Mouse (Mus musculus) bone marrow, adult 2 months (tissue): ENCODE results near the gene Ccnd1. TPM values are rescaled to one million over a fixed set of nuclear protein-coding genes. Genes with fewer than 3 reads are reported as not detected.

ENCODE experiments used
- H3K27ac ChIP-seq: fragments of 200-500 bp; 2 replicates; pipeline ENCODE4 v1.5.1; 2012; ENCODE audit warnings: low read depth, mild to moderate bottlenecking, control low read depth, inconsistent platforms, low read length; ENCODE audit not compliant: control insufficient read depth, poor library complexity, insufficient read depth
- H3K4me1 ChIP-seq: fragments of 200-500 bp; 2 replicates; pipeline ENCODE4 v1.6.1; 2011; ENCODE audit warnings: low read length; ENCODE audit not compliant: control insufficient read depth, insufficient read depth
- H3K4me3 ChIP-seq: fragments of 200-500 bp; replicated peaks from 2 replicates; pipeline ENCODE3; 2011; ENCODE audit warnings: mild to moderate bottlenecking, low read depth, low read length, control low read depth; ENCODE audit not compliant: control insufficient read depth
- CTCF ChIP-seq: fragments of 200-500 bp; IDR thresholded peaks from 2 replicates; pipeline ENCODE4 v1.5.1; 2011; ENCODE audit warnings: low read length, control low read depth; ENCODE audit not compliant: control insufficient read depth, insufficient read depth
- POLR2A ChIP-seq: fragments of 200-500 bp; IDR thresholded peaks from 2 replicates; pipeline ENCODE4 v1.6.1; 2011; ENCODE audit warnings: low read depth, mild to moderate bottlenecking, control low read depth, low read length, borderline replicate concordance; ENCODE audit not compliant: control insufficient read depth
- WGBS: fragments of 180-500 bp; shearing (Covaris S2); methylation state at CpG from one replicate; pipeline ENCODE4 v1.1.7; 2018; 5-methylcytosine and 5-hydroxymethylcytosine counted together
- polyA plus RNA-seq: library from polyadenylated mRNA; stranded (reverse); fragments of >200 nt; gene quantifications from 2 replicates; pipeline ENCODE4 v1.2.4, GENCODE M21; 2011; ENCODE audit warnings: low replicate concordance; ENCODE audit not compliant: missing spikeins, insufficient read depth, insufficient read length

Gene Ccnd1
- polyA plus RNA-seq, 1 experiment = 10.0 TPM

GRCm38 (mm10) chr7:144935563-144935962 lies 4.2 kb downstream of the Ccnd1 start:
- H3K4me3 ChIP-seq = no peak overlapping the region
- WGBS = 58% methylated on average over 5 of the region's 5 CpGs

GRCm38 (mm10) chr7:144934901-144935300 lies 4.8 kb downstream of the Ccnd1 start:
- 85% methylated on average over 5 of the region's 5 CpGs for WGBS
- TF ChIP-seq POLR2A (no peak), CTCF (no peak)
- Histone ChIP-seq H3K4me1 (peaks cover 1% of the 10 kb centered on the region; the same call in 1 of the 2 replicates), H3K27ac (no peak overlapping the region), H3K4me3 (no peak overlapping the region)

More at GRCm38 (mm10) chr7:144935563-144935962, 4.2 kb downstream of the Ccnd1 start:
- Histone ChIP-seq H3K27ac (no peak overlapping the region), H3K4me1 (peaks cover 1% of the 10 kb centered on the region; the same call in 1 of the 2 replicates)
- TF ChIP-seq POLR2A (no peak), CTCF (0 out of 2 replicates have a peak, but pooled peaks have one; percentile 25)

GRCm38 (mm10) chr7:144933796-144934195 lies 5.9 kb downstream of the Ccnd1 start:
- Histone ChIP-seq H3K4me3 (no peak overlapping the region), H3K27ac (no peak overlapping the region), H3K4me1 (peaks cover 1% of the 10 kb centered on the region; the same call in 1 of the 2 replicates)
- 56% methylated on average over 8 of the region's 8 CpGs for WGBS
- TF ChIP-seq CTCF (no peak), POLR2A (no peak)

GRCm38 (mm10) chr7:144933336-144933735 lies 6.4 kb downstream of the Ccnd1 start:
- H3K4me1 ChIP-seq = peaks cover 1% of the 10 kb centered on the region; the same call in 1 of the 2 replicates
- no peak overlapping the region for H3K27ac ChIP-seq
- no peak overlapping the region for H3K4me3 ChIP-seq
- TF ChIP-seq CTCF = no peak
- no peak for TF ChIP-seq POLR2A
- WGBS = 61% methylated on average over 3 of the region's 3 CpGs

- TF ChIP-seq POLR2A (no peak), CTCF (no peak)
- 28% methylated on average over 18 of the region's 18 CpGs for WGBS
- Histone ChIP-seq H3K4me1 (peaks cover 1% of the 10 kb centered on the region; the same call in 1 of the 2 replicates), H3K4me3 (no peak overlapping the region), H3K27ac (no peak overlapping the region)
Observed at GRCm38 (mm10) chr7:144932389-144932937, 7.3 kb downstream of the Ccnd1 start.

- Histone ChIP-seq H3K4me3 (no peak overlapping the region), H3K27ac (no peak overlapping the region), H3K4me1 (peaks cover 1% of the 10 kb centered on the region; the same call in 1 of the 2 replicates)
- 20% methylated on average over 3 of the region's 3 CpGs for WGBS
- TF ChIP-seq POLR2A (no peak), CTCF (peak; percentile 54; the same call in 1 of the 2 replicates)
Observed at GRCm38 (mm10) chr7:144931778-144932177, 7.9 kb downstream of the Ccnd1 start.

GRCm38 (mm10) chr7:144929931-144930330 lies 9.8 kb downstream of the Ccnd1 start:
- Histone ChIP-seq H3K4me1 (peaks cover 1% of the 10 kb centered on the region; the same call in 1 of the 2 replicates), H3K4me3 (no peak overlapping the region), H3K27ac (no peak overlapping the region)
- TF ChIP-seq CTCF (no peak), POLR2A (no peak)
- 84% methylated on average over 5 of the region's 5 CpGs for WGBS

GRCm38 (mm10) chr7:144929506-144929905 lies 10.2 kb downstream of the Ccnd1 start:
- TF ChIP-seq CTCF = no peak
- TF ChIP-seq POLR2A = no peak
- Histone ChIP-seq H3K4me1 (peaks cover 1% of the 10 kb centered on the region; the same call in 1 of the 2 replicates), H3K4me3 (no peak overlapping the region), H3K27ac (no peak overlapping the region)
- WGBS = 87% methylated on average over 8 of the region's 8 CpGs

GRCm38 (mm10) chr7:144928889-144929210 lies 10.9 kb downstream of the Ccnd1 start:
- TF ChIP-seq CTCF = no peak
- TF ChIP-seq POLR2A = no peak
- WGBS = 87% methylated on average over 6 of the region's 6 CpGs
- Histone ChIP-seq H3K4me3 (no peak overlapping the region), H3K4me1 (peaks cover 1% of the 10 kb centered on the region; the same call in 1 of the 2 replicates), H3K27ac (no peak overlapping the region)
